Mouse (Mus musculus): ENCODE results near the gene Dpyd. TPM values are rescaled to one million over a fixed set of nuclear protein-coding genes. Genes with fewer than 3 reads are reported as not detected.

Gene Dpyd
- total and polyA plus RNA-seq, 3 experiments = 2.0 to 4.5 (median 4.3) TPM

DNA sequence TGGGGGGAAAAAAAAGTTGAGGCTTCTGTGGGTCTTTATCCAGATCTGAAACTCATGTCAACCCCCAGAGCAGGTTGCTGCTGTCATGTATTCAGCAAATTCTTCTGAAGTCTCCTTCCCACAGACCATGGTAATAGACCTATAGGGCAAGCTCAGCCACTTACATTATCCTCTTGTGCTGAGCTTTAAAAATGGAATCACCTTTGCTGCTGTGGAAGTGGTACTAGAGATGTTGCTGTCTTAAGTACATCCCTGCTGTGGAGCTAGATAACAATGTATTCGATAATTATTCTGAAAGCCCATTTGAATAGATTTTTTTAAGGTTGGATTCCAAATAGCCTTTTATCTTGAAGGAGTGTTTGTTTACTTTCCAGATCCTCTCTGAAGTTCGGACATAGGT, 902.1 kb downstream of the Dpyd start:
- no peak for DNase-seq
- Histone ChIP-seq H3K36me3 (ENCODE audit: control insufficient read depth, insufficient read depth, low read length) (no peaks in the 10 kb centered on the region), H3K4me1 (ENCODE audit: control insufficient read depth, insufficient read depth, low read length) (no peaks in the 10 kb centered on the region), H3K9ac (ENCODE audit: low read depth, low read length) (no peak overlapping the region), H3K27me3 (ENCODE audit: control insufficient read depth, insufficient read depth, low read length) (no peaks in the 10 kb centered on the region), H3K79me2 (replicated peaks; ENCODE audit: control insufficient read depth, insufficient read depth, low read length) (no peaks in the 10 kb centered on the region), H3K27ac (no peak overlapping the region), H3K4me3 (no peak overlapping the region)
- TF ChIP-seq EP300 (IDR thresholded peaks at IDR 0.05; ENCODE audit: insufficient read depth, low read depth, low read length) (no peak), CTCF (IDR thresholded peaks at IDR 0.05) (no peak), POLR2A (IDR thresholded peaks at IDR 0.05; ENCODE audit: insufficient read depth, low read depth, low read length) (no peak)
- intact Hi-C loops (cut with DNase I) = no loop called here
- 65% methylated on average over 2 of the region's 2 CpGs for WGBS

DNA sequence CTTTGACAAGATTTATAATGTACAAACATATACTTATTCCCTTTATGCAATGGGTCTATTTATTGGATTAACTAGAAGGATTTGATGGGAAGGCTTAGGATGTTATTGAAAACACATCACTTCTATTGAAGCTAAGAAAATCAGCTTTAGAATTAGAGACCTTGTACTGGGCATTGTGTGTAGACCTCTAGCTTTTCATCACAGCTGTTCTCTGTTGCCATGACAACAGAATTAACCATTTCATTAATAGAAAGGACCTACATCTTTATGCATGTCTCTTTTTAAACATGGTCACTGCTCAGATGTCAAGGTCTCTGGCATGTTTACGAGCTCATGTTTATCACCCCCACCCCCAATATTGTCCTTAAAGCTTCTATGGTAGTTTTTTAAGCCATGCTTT, 902.5 kb downstream of the Dpyd start:
- intact Hi-C loops (cut with DNase I) = no loop called here
- 67% methylated on average over 1 of the region's 1 CpGs for WGBS
- no peaks in the 10 kb centered on the region for H3K4me1 ChIP-seq (ENCODE audit: control insufficient read depth, insufficient read depth, low read length)

DNA sequence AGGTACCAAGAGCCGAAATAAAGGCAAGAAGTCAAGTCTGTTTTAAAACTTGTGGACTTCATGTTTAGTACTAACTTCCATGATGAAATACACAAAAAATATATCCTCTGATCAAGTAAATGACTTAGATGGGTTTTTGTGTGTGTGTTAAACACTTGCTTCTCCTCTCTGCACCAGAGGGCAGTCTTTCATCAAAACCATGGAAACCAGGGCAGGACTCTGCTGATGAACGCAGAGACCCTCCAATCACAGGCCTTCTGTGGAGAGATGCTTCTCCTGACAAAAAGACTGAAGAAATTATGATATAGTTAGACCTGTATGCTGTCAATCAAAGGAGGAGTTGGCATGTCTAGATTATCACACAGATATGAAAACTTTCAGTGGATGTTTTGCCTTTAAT, 905.8 kb downstream of the Dpyd start:
- WGBS = 56% methylated on average over 2 of the region's 2 CpGs
- TF ChIP-seq CTCF (IDR thresholded peaks at IDR 0.05) (peak; percentile 42), POLR2A (IDR thresholded peaks at IDR 0.05; ENCODE audit: insufficient read depth, low read depth, low read length) (no peak), EP300 (IDR thresholded peaks at IDR 0.05; ENCODE audit: insufficient read depth, low read depth, low read length) (no peak)
- H3K4me1 ChIP-seq (ENCODE audit: control insufficient read depth, insufficient read depth, low read length) = no peaks in the 10 kb centered on the region
- no peak overlapping the region for H3K9ac ChIP-seq (ENCODE audit: low read depth, low read length)
- H3K79me2 ChIP-seq (replicated peaks; ENCODE audit: control insufficient read depth, insufficient read depth, low read length) = no peaks in the 10 kb centered on the region
- DNase-seq = no peak
- no peak overlapping the region for H3K27ac ChIP-seq
- intact Hi-C loops (cut with DNase I) = loop anchor here (2.0 kb wide), 1 partner anchor 725 kb away; no protein-coding TSS in a partner anchor
- H3K4me3 ChIP-seq = no peak overlapping the region
- H3K36me3 ChIP-seq (ENCODE audit: control insufficient read depth, insufficient read depth, low read length) = no peaks in the 10 kb centered on the region
- no peaks in the 10 kb centered on the region for H3K27me3 ChIP-seq (ENCODE audit: control insufficient read depth, insufficient read depth, low read length)

More for the DNA sequence above, 902.5 kb downstream of the Dpyd start:
- DNase-seq = no peak
- no peaks in the 10 kb centered on the region for H3K27me3 ChIP-seq (ENCODE audit: control insufficient read depth, insufficient read depth, low read length)
- TF ChIP-seq EP300 (IDR thresholded peaks at IDR 0.05; ENCODE audit: insufficient read depth, low read depth, low read length) = no peak
- no peak for TF ChIP-seq POLR2A (IDR thresholded peaks at IDR 0.05; ENCODE audit: insufficient read depth, low read depth, low read length)
- no peak for TF ChIP-seq CTCF (IDR thresholded peaks at IDR 0.05)
- H3K27ac ChIP-seq = no peak overlapping the region
- no peak overlapping the region for H3K4me3 ChIP-seq
- H3K79me2 ChIP-seq (replicated peaks; ENCODE audit: control insufficient read depth, insufficient read depth, low read length) = no peaks in the 10 kb centered on the region
- H3K36me3 ChIP-seq (ENCODE audit: control insufficient read depth, insufficient read depth, low read length) = no peaks in the 10 kb centered on the region
- no peak overlapping the region for H3K9ac ChIP-seq (ENCODE audit: low read depth, low read length)

Data from heart, adult 2 months (tissue).